Mouse (Mus musculus) kidney, embryonic 15.5 days (tissue): Measurements from ENCODE around the gene Gm8369. TPM values are rescaled to one million over a fixed set of nuclear protein-coding genes. Genes with fewer than 3 reads are reported as not detected.
"Not testable (repeated sequence)": the region's sequence is repeated elsewhere in the genome, so short reads cannot be mapped to it uniquely, and the experiment has no call there.

ENCODE experiments used
- ATAC-seq: fragments of 200-750 bp; cut with Nextera tagmentation; replicated peaks from 2 replicates; pipeline ENCODE4 v1.8.0; 2017; ENCODE audit warnings: moderate TSS enrichment; ENCODE audit not compliant: low FRiP score
- H3K27ac ChIP-seq: fragments of 300-500 bp; sonication (generic); 2 replicates; pipeline ENCODE4 v1.5.1; 2015; ENCODE audit warnings: mild to moderate bottlenecking, inconsistent platforms
- H3K27me3 ChIP-seq: fragments of 300-500 bp; sonication (generic); 2 replicates; pipeline ENCODE4 v1.6.1; 2015; ENCODE audit warnings: inconsistent platforms
- H3K36me3 ChIP-seq: fragments of 300-500 bp; sonication (generic); 2 replicates; pipeline ENCODE4 v1.6.1; 2015; ENCODE audit warnings: inconsistent platforms
- H3K4me1 ChIP-seq: fragments of 300-500 bp; sonication (generic); 2 replicates; pipeline ENCODE4 v1.6.1; 2015; ENCODE audit warnings: inconsistent platforms
- H3K4me2 ChIP-seq: fragments of 300-500 bp; sonication (generic); 2 replicates; pipeline ENCODE4 v1.6.1; 2015; ENCODE audit warnings: moderate library complexity, mild to moderate bottlenecking, inconsistent platforms
- H3K4me3 ChIP-seq: fragments of 300-500 bp; sonication (generic); replicated peaks from 2 replicates; pipeline ENCODE4 v1.5.1; 2015; ENCODE audit warnings: mild to moderate bottlenecking, inconsistent platforms
- H3K9ac ChIP-seq: fragments of 300-500 bp; sonication (generic); 2 replicates; pipeline ENCODE4 v1.6.1; 2015; ENCODE audit warnings: mild to moderate bottlenecking, inconsistent platforms
- H3K9me3 ChIP-seq: fragments of 300-500 bp; sonication (generic); replicated peaks from 2 replicates; pipeline ENCODE4 v1.6.1; 2016; ENCODE audit warnings: inconsistent platforms
- WGBS: fragments of 180-500 bp; shearing (Covaris S2); methylation state at CpG from one replicate; pipeline ENCODE4 v1.1.7; 2015; ENCODE audit warnings: mixed read lengths; 5-methylcytosine and 5-hydroxymethylcytosine counted together
- polyA plus RNA-seq: library from polyadenylated mRNA; unstranded; fragments of >200 nt; fragmentation: Nextera tagmentation; extraction: Ambion mirVana; gene quantifications from 2 replicates; pipeline ENCODE4 v1.2.1, GENCODE M21; 2015

The Gm8369 gene
- not detected in 2 replicates for polyA plus RNA-seq

GRCm38 (mm10) chr19:11485746-11486145, at the start of gene Gm8369:
Gm8369 (plus strand) TSS chr19:11485938.
- no peak for ATAC-seq
- no peak within 1 kb of the TSS for H3K4me2 ChIP-seq
- H3K27ac ChIP-seq: no peak within 1 kb of the TSS
- 77% methylated on average over 2 of the region's 2 CpGs for WGBS
- no peaks in the 10 kb centered on the region for H3K9me3 ChIP-seq
- H3K27me3 ChIP-seq: no peaks in the 10 kb centered on the region
- H3K4me3 ChIP-seq: no peak within 1 kb of the TSS
- H3K36me3 ChIP-seq: no peaks in the 10 kb centered on the region
- no peaks in the 10 kb centered on the region for H3K4me1 ChIP-seq
- no peak within 1 kb of the TSS for H3K9ac ChIP-seq

- Histone ChIP-seq H3K4me2 (no peak within 1 kb of the TSS), H3K9me3 (no peaks in the 10 kb centered on the region), H3K27me3 (no peaks in the 10 kb centered on the region), H3K27ac (no peak within 1 kb of the TSS), H3K4me3 (no peak within 1 kb of the TSS), H3K9ac (no peak within 1 kb of the TSS), H3K36me3 (no peaks in the 10 kb centered on the region), H3K4me1 (no peaks in the 10 kb centered on the region)
- ATAC-seq: no peak
These were observed 42.4 kb upstream of the Gm8369 start, which contains the start of gene Ms4a4b for GRCm38 (mm10) chr19:11443338-11443737. Ms4a4b (plus strand) TSS chr19:11443553.

- Histone ChIP-seq H3K9ac (no peak overlapping the region), H3K9me3 (no peaks in the 10 kb centered on the region), H3K27me3 (no peaks in the 10 kb centered on the region), H3K4me2 (no peak overlapping the region), H3K36me3 (no peaks in the 10 kb centered on the region), H3K4me3 (no peak overlapping the region), H3K27ac (no peak overlapping the region), H3K4me1 (no peaks in the 10 kb centered on the region)
- no peak for ATAC-seq
- 78% methylated on average over 5 of the region's 5 CpGs for WGBS
These were observed 41.8 kb upstream of the Gm8369 start for GRCm38 (mm10) chr19:11443964-11444363.

- Histone ChIP-seq H3K9me3 (no peaks in the 10 kb centered on the region), H3K4me1 (no peaks in the 10 kb centered on the region), H3K36me3 (no peaks in the 10 kb centered on the region), H3K9ac (no peak overlapping the region), H3K4me3 (no peak overlapping the region), H3K4me2 (no peak overlapping the region), H3K27me3 (no peaks in the 10 kb centered on the region), H3K27ac (no peak overlapping the region)
- no peak for ATAC-seq
- 87% methylated on average over 2 of the region's 2 CpGs for WGBS
These were observed 38.5 kb upstream of the Gm8369 start for GRCm38 (mm10) chr19:11447238-11447637.

- H3K4me1 ChIP-seq, H3K4me2 ChIP-seq, H3K36me3 ChIP-seq, H3K27ac ChIP-seq, H3K9me3 ChIP-seq, H3K4me3 ChIP-seq, H3K9ac ChIP-seq, ATAC-seq, H3K27me3 ChIP-seq: not testable (repeated sequence)
- 80% methylated on average over 4 of the region's 4 CpGs for WGBS
These were observed 26.7 kb upstream of the Gm8369 start for GRCm38 (mm10) chr19:11459041-11459440.

- H3K9ac ChIP-seq, H3K27me3 ChIP-seq, H3K9me3 ChIP-seq, H3K27ac ChIP-seq, H3K4me1 ChIP-seq, H3K4me3 ChIP-seq, H3K36me3 ChIP-seq, ATAC-seq, H3K4me2 ChIP-seq: not testable (repeated sequence)
- WGBS: 53% methylated on average over 1 of the region's 1 CpGs
These were observed 20.9 kb upstream of the Gm8369 start for GRCm38 (mm10) chr19:11464795-11465194.

- no peaks in the 10 kb centered on the region for H3K4me1 ChIP-seq
- H3K9ac ChIP-seq: no peak overlapping the region
- H3K36me3 ChIP-seq: no peaks in the 10 kb centered on the region
- H3K4me3 ChIP-seq: no peak overlapping the region
- no peaks in the 10 kb centered on the region for H3K27me3 ChIP-seq
- H3K9me3 ChIP-seq: no peaks in the 10 kb centered on the region
- WGBS: 74% methylated on average over 5 of the region's 5 CpGs
- no peak overlapping the region for H3K4me2 ChIP-seq
- no peak overlapping the region for H3K27ac ChIP-seq
- no peak for ATAC-seq
These were observed 19.3 kb upstream of the Gm8369 start for GRCm38 (mm10) chr19:11466471-11466870.

GRCm38 (mm10) chr19:11468361-11468760, 17.4 kb upstream of the Gm8369 start:
- 62% methylated on average over 1 of the region's 1 CpGs for WGBS
- not testable (repeated sequence) for H3K36me3 ChIP-seq, ATAC-seq, H3K4me3 ChIP-seq, H3K27ac ChIP-seq, H3K9ac ChIP-seq, H3K27me3 ChIP-seq, H3K4me1 ChIP-seq, H3K9me3 ChIP-seq, H3K4me2 ChIP-seq

GRCm38 (mm10) chr19:11469215-11469614, 16.5 kb upstream of the Gm8369 start, which contains the start of gene Ms4a6c:
Ms4a6c (plus strand) TSS chr19:11469366.
- not testable (repeated sequence) for H3K9ac ChIP-seq, H3K9me3 ChIP-seq, H3K36me3 ChIP-seq, H3K27ac ChIP-seq, ATAC-seq, H3K27me3 ChIP-seq, H3K4me1 ChIP-seq, H3K4me3 ChIP-seq, H3K4me2 ChIP-seq
- 84% methylated on average over 4 of the region's 4 CpGs for WGBS

GRCm38 (mm10) chr19:11479714-11480113, 6.0 kb upstream of the Gm8369 start:
- Histone ChIP-seq H3K36me3 (no peaks in the 10 kb centered on the region), H3K9ac (no peak overlapping the region), H3K9me3 (no peaks in the 10 kb centered on the region), H3K27ac (no peak overlapping the region), H3K4me1 (no peaks in the 10 kb centered on the region), H3K4me3 (no peak overlapping the region), H3K4me2 (no peak overlapping the region), H3K27me3 (no peaks in the 10 kb centered on the region)
- ATAC-seq: no peak
- 74% methylated on average over 2 of the region's 2 CpGs for WGBS

- Histone ChIP-seq H3K27ac (no peak overlapping the region), H3K9me3 (no peaks in the 10 kb centered on the region), H3K36me3 (no peaks in the 10 kb centered on the region), H3K27me3 (no peaks in the 10 kb centered on the region), H3K4me1 (no peaks in the 10 kb centered on the region), H3K4me3 (no peak overlapping the region), H3K9ac (no peak overlapping the region), H3K4me2 (no peak overlapping the region)
- 89% methylated on average over 2 of the region's 2 CpGs for WGBS
- no peak for ATAC-seq
These were observed 3.1 kb upstream of the Gm8369 start for GRCm38 (mm10) chr19:11482684-11483083.

GRCm38 (mm10) chr19:11483941-11484340, 1.8 kb upstream of the Gm8369 start:
- no peaks in the 10 kb centered on the region for H3K27me3 ChIP-seq
- H3K4me1 ChIP-seq: no peaks in the 10 kb centered on the region
- no peak for ATAC-seq
- H3K4me2 ChIP-seq: no peak overlapping the region
- no peak overlapping the region for H3K27ac ChIP-seq
- H3K4me3 ChIP-seq: no peak overlapping the region
- H3K9me3 ChIP-seq: no peaks in the 10 kb centered on the region
- H3K36me3 ChIP-seq: no peaks in the 10 kb centered on the region
- 77% methylated on average over 4 of the region's 4 CpGs for WGBS
- no peak overlapping the region for H3K9ac ChIP-seq

- H3K4me2 ChIP-seq: no peak overlapping the region
- no peak overlapping the region for H3K9ac ChIP-seq
- 85% methylated on average over 3 of the region's 3 CpGs for WGBS
- H3K4me3 ChIP-seq: no peak overlapping the region
- H3K9me3 ChIP-seq: no peaks in the 10 kb centered on the region
- no peak overlapping the region for H3K27ac ChIP-seq
- no peak for ATAC-seq
- no peaks in the 10 kb centered on the region for H3K27me3 ChIP-seq
- no peaks in the 10 kb centered on the region for H3K36me3 ChIP-seq
- no peaks in the 10 kb centered on the region for H3K4me1 ChIP-seq
These were observed 1.4 kb upstream of the Gm8369 start for GRCm38 (mm10) chr19:11484388-11484787.
